Mouse (Mus musculus): Measurements from ENCODE around the gene P4ha3. TPM values are rescaled to one million over a fixed set of nuclear protein-coding genes. Genes with fewer than 3 reads are reported as not detected.

P4ha3 gene
- polyA plus RNA-seq (2012; rRNA removed): 8.5 and 9.3 TPM in 2 replicates

DNA sequence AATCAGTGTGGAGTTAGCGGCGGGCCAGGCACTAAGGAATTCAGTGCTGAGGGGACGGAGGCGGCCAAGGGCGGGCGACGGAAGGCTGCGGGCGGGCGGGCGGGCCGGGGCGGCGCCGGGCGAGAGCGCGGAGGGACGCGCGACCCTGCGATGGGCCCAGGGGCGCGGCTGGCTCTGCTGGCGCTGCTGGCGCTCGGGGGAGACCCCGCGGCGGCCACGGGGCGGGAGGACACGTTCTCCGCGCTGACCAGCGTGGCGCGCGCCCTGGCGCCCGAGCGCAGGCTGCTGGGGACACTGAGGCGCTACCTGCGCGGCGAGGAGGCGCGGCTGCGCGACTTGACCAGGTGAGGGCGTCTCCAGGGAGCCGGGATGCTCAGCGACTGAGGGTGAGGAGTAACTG lies at the start of gene P4ha3:
Gene P4ha3, plus strand, starts transcription at position 138 of the 400 bp plus-strand sequence.
- Histone ChIP-seq H3K27ac (ENCODE audit: control insufficient read depth, insufficient read depth, low read length) (no peak within 1 kb of the TSS), H3K36me3 (ENCODE audit: control insufficient read depth, insufficient read depth, low read length) (no peaks in the 10 kb centered on the region), H3K4me1 (replicated peaks; ENCODE audit: control insufficient read depth, insufficient read depth, low read length) (no peaks in the 10 kb centered on the region), H3K4me3 (ENCODE audit: control insufficient read depth, insufficient read depth, low read length) (peak within 1 kb of the TSS; percentile 1; the same call in 1 of the 2 replicates), H3K27me3 (ENCODE audit: control insufficient read depth, insufficient read depth, low read length) (peaks cover 10% of the 10 kb centered on the region; the same call in 1 of the 2 replicates)
- WGBS: 2% methylated on average over 53 of the region's 53 CpGs
- no peak for TF ChIP-seq CTCF (IDR thresholded peaks at IDR 0.05; ENCODE audit: borderline replicate concordance, control insufficient read depth, extremely low read depth, insufficient read depth, low read length, poor library complexity)
- no peak for TF ChIP-seq POLR2A (IDR thresholded peaks at IDR 0.05; ENCODE audit: control insufficient read depth, extremely low read depth, insufficient read depth, low read length, poor library complexity)
- peak; percentile 8 for DNase-seq

DNA sequence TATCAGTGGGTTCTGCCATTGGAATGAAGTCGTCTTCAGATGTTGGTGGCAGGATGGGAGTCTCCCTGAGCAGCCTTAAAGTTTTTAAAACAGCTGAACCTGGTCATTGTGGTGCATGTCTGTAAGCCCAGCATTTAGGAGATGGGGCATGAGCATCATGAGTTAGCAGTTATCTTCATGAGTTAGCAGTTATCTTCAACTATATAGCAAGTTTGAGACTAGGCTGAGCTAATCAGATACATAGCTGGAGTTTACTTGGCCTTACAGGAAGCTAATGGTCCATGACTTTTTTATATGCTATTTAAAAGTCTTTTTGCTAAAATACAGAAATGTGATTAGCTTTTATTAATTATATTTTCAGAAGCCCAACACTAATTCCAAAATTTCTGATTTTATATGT lies 47.0 kb upstream of the P4ha3 start:
- H3K27ac ChIP-seq (ENCODE audit: control insufficient read depth, insufficient read depth, low read length): no peak overlapping the region
- no peak overlapping the region for H3K4me3 ChIP-seq (ENCODE audit: control insufficient read depth, insufficient read depth, low read length)
- TF ChIP-seq POLR2A (IDR thresholded peaks at IDR 0.05; ENCODE audit: control insufficient read depth, extremely low read depth, insufficient read depth, low read length, poor library complexity): no peak
- no peak for TF ChIP-seq CTCF (IDR thresholded peaks at IDR 0.05; ENCODE audit: borderline replicate concordance, control insufficient read depth, extremely low read depth, insufficient read depth, low read length, poor library complexity)
- no peaks in the 10 kb centered on the region for H3K36me3 ChIP-seq (ENCODE audit: control insufficient read depth, insufficient read depth, low read length)
- H3K4me1 ChIP-seq (replicated peaks; ENCODE audit: control insufficient read depth, insufficient read depth, low read length): peaks cover 2% of the 10 kb centered on the region; the same call in 1 of the 2 replicates
- no peaks in the 10 kb centered on the region for H3K27me3 ChIP-seq (ENCODE audit: control insufficient read depth, insufficient read depth, low read length)
- no peak for DNase-seq
- 82% methylated on average over 1 of the region's 1 CpGs for WGBS

DNA sequence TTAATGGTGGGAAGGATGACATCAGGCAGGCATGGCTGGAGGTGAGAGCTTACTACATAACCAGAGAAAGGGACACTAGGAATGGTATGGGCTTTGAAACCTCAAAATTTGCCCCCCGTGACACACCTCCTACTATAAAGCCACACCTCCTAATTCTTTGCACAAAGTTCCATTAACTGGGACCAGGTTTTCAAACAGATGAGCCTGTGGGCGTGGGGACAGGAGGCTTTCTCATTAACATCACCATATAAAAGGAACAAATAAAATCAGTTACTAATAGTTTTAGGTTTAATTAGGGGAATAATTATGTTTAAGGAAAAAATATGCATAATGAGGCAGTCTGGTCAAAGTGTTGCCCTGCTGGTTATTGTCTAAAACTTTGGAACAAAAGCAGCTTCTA lies 44.7 kb upstream of the P4ha3 start:
- H3K4me1 ChIP-seq (replicated peaks; ENCODE audit: control insufficient read depth, insufficient read depth, low read length): no peaks in the 10 kb centered on the region
- TF ChIP-seq CTCF (IDR thresholded peaks at IDR 0.05; ENCODE audit: borderline replicate concordance, control insufficient read depth, extremely low read depth, insufficient read depth, low read length, poor library complexity) (no peak), POLR2A (IDR thresholded peaks at IDR 0.05; ENCODE audit: control insufficient read depth, extremely low read depth, insufficient read depth, low read length, poor library complexity) (no peak)
- H3K27ac ChIP-seq (ENCODE audit: control insufficient read depth, insufficient read depth, low read length): no peak overlapping the region
- no peak for DNase-seq
- H3K36me3 ChIP-seq (ENCODE audit: control insufficient read depth, insufficient read depth, low read length): no peaks in the 10 kb centered on the region
- 93% methylated on average over 2 of the region's 2 CpGs for WGBS
- no peaks in the 10 kb centered on the region for H3K27me3 ChIP-seq (ENCODE audit: control insufficient read depth, insufficient read depth, low read length)
- H3K4me3 ChIP-seq (ENCODE audit: control insufficient read depth, insufficient read depth, low read length): no peak overlapping the region

DNA sequence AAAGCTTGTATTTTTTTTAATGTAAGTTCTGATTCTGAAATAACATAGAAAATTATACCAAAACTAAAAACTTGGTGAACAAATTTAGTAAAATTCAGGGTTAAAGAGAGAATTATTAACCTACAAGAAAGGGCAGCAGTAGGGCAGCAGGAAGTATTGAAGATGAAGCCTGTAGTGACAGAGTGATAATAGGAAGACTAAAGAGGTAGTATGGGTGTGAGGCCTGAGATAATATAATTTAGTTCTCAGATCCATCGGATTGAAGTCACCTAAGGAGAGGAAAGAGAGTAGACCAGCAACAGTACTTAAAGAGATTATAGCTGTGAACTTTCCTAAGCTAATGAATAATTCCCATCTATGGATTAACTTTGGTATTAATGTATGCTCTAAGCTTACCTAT lies 42.3 kb upstream of the P4ha3 start:
- Histone ChIP-seq H3K4me3 (ENCODE audit: control insufficient read depth, insufficient read depth, low read length) (no peak overlapping the region), H3K4me1 (replicated peaks; ENCODE audit: control insufficient read depth, insufficient read depth, low read length) (no peaks in the 10 kb centered on the region), H3K27ac (ENCODE audit: control insufficient read depth, insufficient read depth, low read length) (no peak overlapping the region), H3K27me3 (ENCODE audit: control insufficient read depth, insufficient read depth, low read length) (no peaks in the 10 kb centered on the region), H3K36me3 (ENCODE audit: control insufficient read depth, insufficient read depth, low read length) (no peaks in the 10 kb centered on the region)
- WGBS: 90% methylated on average over 1 of the region's 1 CpGs
- DNase-seq: no peak
- TF ChIP-seq POLR2A (IDR thresholded peaks at IDR 0.05; ENCODE audit: control insufficient read depth, extremely low read depth, insufficient read depth, low read length, poor library complexity): no peak
- no peak for TF ChIP-seq CTCF (IDR thresholded peaks at IDR 0.05; ENCODE audit: borderline replicate concordance, control insufficient read depth, extremely low read depth, insufficient read depth, low read length, poor library complexity)

DNA sequence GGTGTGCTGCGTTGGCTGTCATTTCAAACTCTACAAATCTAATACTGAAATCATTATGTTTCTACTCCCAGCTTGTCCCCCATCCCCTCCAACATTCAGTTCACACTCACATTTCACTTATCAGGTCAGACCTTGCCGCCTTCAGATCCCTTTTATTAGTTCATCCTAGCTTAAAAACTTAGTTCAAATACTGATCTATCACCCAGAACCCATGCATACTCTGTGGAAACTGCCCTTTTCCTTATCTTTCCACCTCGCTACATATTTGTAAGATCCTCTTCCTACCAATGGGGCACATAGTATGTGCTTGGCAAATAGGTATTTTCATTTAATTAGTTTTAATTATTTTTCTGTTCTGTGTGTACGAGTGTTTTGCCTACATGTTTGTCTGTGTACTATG lies 41.1 kb upstream of the P4ha3 start:
- Histone ChIP-seq H3K27me3 (ENCODE audit: control insufficient read depth, insufficient read depth, low read length) (no peaks in the 10 kb centered on the region), H3K27ac (ENCODE audit: control insufficient read depth, insufficient read depth, low read length) (no peak overlapping the region), H3K36me3 (ENCODE audit: control insufficient read depth, insufficient read depth, low read length) (no peaks in the 10 kb centered on the region), H3K4me3 (ENCODE audit: control insufficient read depth, insufficient read depth, low read length) (no peak overlapping the region), H3K4me1 (replicated peaks; ENCODE audit: control insufficient read depth, insufficient read depth, low read length) (no peaks in the 10 kb centered on the region)
- TF ChIP-seq POLR2A (IDR thresholded peaks at IDR 0.05; ENCODE audit: control insufficient read depth, extremely low read depth, insufficient read depth, low read length, poor library complexity) (no peak), CTCF (IDR thresholded peaks at IDR 0.05; ENCODE audit: borderline replicate concordance, control insufficient read depth, extremely low read depth, insufficient read depth, low read length, poor library complexity) (no peak)
- DNase-seq: no peak
- 95% methylated on average over 4 of the region's 4 CpGs for WGBS

DNA sequence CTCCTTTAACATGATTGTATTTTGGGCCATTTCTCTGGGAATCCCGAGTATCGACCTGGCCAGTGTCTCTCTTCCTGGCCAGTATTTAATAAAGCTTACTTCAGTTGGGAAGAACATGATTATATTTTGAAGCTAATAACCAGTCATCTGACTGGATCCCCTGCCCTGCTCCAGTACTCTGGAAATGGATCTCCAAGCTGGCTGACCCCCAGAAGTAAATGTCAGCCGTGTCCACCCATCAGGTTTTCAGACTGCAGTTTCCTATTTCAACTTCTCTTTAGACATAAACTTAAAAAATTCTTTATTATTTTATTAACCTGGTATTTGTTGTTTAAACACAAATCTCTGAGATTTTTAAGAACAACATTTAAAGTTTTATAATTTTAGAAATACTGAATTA lies 40.1 kb upstream of the P4ha3 start:
- Histone ChIP-seq H3K27me3 (ENCODE audit: control insufficient read depth, insufficient read depth, low read length) (no peaks in the 10 kb centered on the region), H3K27ac (ENCODE audit: control insufficient read depth, insufficient read depth, low read length) (no peak overlapping the region), H3K4me3 (ENCODE audit: control insufficient read depth, insufficient read depth, low read length) (no peak overlapping the region), H3K36me3 (ENCODE audit: control insufficient read depth, insufficient read depth, low read length) (no peaks in the 10 kb centered on the region), H3K4me1 (replicated peaks; ENCODE audit: control insufficient read depth, insufficient read depth, low read length) (no peaks in the 10 kb centered on the region)
- 95% methylated on average over 3 of the region's 3 CpGs for WGBS
- no peak for DNase-seq
- TF ChIP-seq CTCF (IDR thresholded peaks at IDR 0.05; ENCODE audit: borderline replicate concordance, control insufficient read depth, extremely low read depth, insufficient read depth, low read length, poor library complexity): no peak
- no peak for TF ChIP-seq POLR2A (IDR thresholded peaks at IDR 0.05; ENCODE audit: control insufficient read depth, extremely low read depth, insufficient read depth, low read length, poor library complexity)

DNA sequence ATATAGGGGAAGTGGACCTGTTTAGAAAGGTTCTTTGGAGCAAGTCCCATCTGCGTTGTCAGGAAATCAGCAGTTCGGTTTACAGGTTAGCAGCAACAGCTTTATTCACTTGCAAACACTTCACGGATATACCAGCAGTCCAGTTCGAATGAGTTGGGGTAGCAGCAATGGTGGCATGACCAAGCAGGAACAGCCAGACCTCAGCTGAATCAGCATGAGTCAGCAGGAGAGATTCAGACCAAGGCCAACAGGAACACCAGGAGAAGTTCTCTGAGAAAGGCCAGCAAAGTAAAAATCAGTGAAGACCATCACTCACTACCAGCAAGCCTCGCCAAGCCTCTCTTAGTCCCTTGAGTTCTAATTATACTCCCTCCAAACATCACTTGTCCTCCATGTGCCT lies 34.7 kb upstream of the P4ha3 start:
- H3K27ac ChIP-seq (ENCODE audit: control insufficient read depth, insufficient read depth, low read length): no peak overlapping the region
- H3K4me3 ChIP-seq (ENCODE audit: control insufficient read depth, insufficient read depth, low read length): no peak overlapping the region
- 98% methylated on average over 5 of the region's 5 CpGs for WGBS
- DNase-seq: no peak
- H3K4me1 ChIP-seq (replicated peaks; ENCODE audit: control insufficient read depth, insufficient read depth, low read length): no peaks in the 10 kb centered on the region
- H3K36me3 ChIP-seq (ENCODE audit: control insufficient read depth, insufficient read depth, low read length): peaks cover 32% of the 10 kb centered on the region
- no peaks in the 10 kb centered on the region for H3K27me3 ChIP-seq (ENCODE audit: control insufficient read depth, insufficient read depth, low read length)
- TF ChIP-seq CTCF (IDR thresholded peaks at IDR 0.05; ENCODE audit: borderline replicate concordance, control insufficient read depth, extremely low read depth, insufficient read depth, low read length, poor library complexity) (no peak), POLR2A (IDR thresholded peaks at IDR 0.05; ENCODE audit: control insufficient read depth, extremely low read depth, insufficient read depth, low read length, poor library complexity) (no peak)
